Mouse (Mus musculus): ENCODE results near the gene Nudt1. TPM values are rescaled to one million over a fixed set of nuclear protein-coding genes. Genes with fewer than 3 reads are reported as not detected.

The Nudt1 gene
- total and polyA plus RNA-seq, 3 experiments = 69.6 to 77.2 TPM; not detected in 1

GRCm38 (mm10) chr5:140338779-140339178 lies 17.3 kb downstream of the Nudt1 start:
- H3K36me3 ChIP-seq (ENCODE audit: control insufficient read depth in 1 of 2, insufficient read depth in 2 of 2, low read length in 2 of 2) = no peaks in the 10 kb centered on the region; a peak in 1 of 4 replicates

DNA sequence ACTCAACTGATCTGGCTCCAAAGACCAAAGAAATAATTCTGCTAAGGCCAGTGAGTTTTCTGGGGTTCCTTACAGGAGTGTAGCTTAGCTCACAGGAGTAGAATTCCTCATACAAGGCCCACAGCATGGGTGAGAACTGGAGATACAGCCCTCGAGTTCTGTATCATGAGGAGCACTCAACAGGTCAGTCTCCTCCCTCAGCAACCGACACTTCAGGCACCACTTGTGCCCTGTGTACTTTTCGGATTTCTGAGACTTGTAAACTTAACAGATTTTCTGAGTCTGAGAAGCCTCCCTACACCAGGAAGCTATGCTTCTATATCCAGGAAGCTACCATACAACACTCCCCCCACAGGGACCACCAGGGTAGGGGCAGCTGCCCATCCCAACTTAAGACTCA lies 18.4 kb downstream of the Nudt1 start:
- TF ChIP-seq MAZ (IDR thresholded peaks at IDR 0.05; ENCODE audit: low read depth, low read length) = no peak
- no peaks in the 10 kb centered on the region for H3K9me3 ChIP-seq (replicated peaks; ENCODE audit: insufficient read depth, low read length)
- no peaks in the 10 kb centered on the region for H3K27me3 ChIP-seq (ENCODE audit: control insufficient read depth in 1 of 2, insufficient read depth in 2 of 2, low read length in 2 of 2)
- no peaks in the 10 kb centered on the region for H3K4me1 ChIP-seq (ENCODE audit: control insufficient read depth in 1 of 2, insufficient read depth in 2 of 2, low read length in 2 of 2)
- H3K9ac ChIP-seq (ENCODE audit: control insufficient read depth, low read depth, low read length, poor library complexity, severe bottlenecking) = no peak overlapping the region
- no peak overlapping the region for H3K4me3 ChIP-seq (ENCODE audit: control insufficient read depth in 1 of 2, insufficient read depth in 1 of 2, low read depth in 2 of 2, low read length in 2 of 2)
- H3K79me2 ChIP-seq (ENCODE audit: control insufficient read depth, insufficient read depth, low read length, poor library complexity) = no peaks in the 10 kb centered on the region
- no peak for DNase-seq (ENCODE audit: low read depth, low spot score)
- H3K27ac ChIP-seq (ENCODE audit: control insufficient read depth, low read depth, low read length) = no peak overlapping the region
- H3K36me3 ChIP-seq (ENCODE audit: control insufficient read depth in 1 of 2, insufficient read depth in 2 of 2, low read length in 2 of 2) = no peaks in the 10 kb centered on the region; a peak in 1 of 4 replicates

More at GRCm38 (mm10) chr5:140338779-140339178, 17.3 kb downstream of the Nudt1 start:
- H3K4me3 ChIP-seq (ENCODE audit: control insufficient read depth in 1 of 2, insufficient read depth in 1 of 2, low read depth in 2 of 2, low read length in 2 of 2) = no peak overlapping the region
- no peak overlapping the region for H3K9ac ChIP-seq (ENCODE audit: control insufficient read depth, low read depth, low read length, poor library complexity, severe bottlenecking)
- no peaks in the 10 kb centered on the region for H3K9me3 ChIP-seq (replicated peaks; ENCODE audit: insufficient read depth, low read length)
- no peak overlapping the region for H3K27ac ChIP-seq (ENCODE audit: control insufficient read depth, low read depth, low read length)
- TF ChIP-seq MAFK (IDR thresholded peaks at IDR 0.05; ENCODE audit: borderline replicate concordance, low read depth, low read length) (no peak), CHD2 (IDR thresholded peaks at IDR 0.05; ENCODE audit: low read length) (no peak), CTCF (IDR thresholded peaks at IDR 0.05 in 2 of 3, conservative IDR thresholded peaks at IDR 0.05 in 1 of 3; ENCODE audit: control insufficient read depth in 1 of 3, insufficient read depth in 1 of 3, low read depth in 2 of 3, low read length in 3 of 3, poor library complexity in 1 of 3, severe bottlenecking in 1 of 3) (peak; percentile 34 to 70 (median 35)), NELFE (IDR thresholded peaks at IDR 0.05; ENCODE audit: low read depth, low read length) (no peak), SMC3 (IDR thresholded peaks at IDR 0.05; ENCODE audit: low read depth, low read length) (no peak), UBTF (IDR thresholded peaks at IDR 0.05; ENCODE audit: borderline replicate concordance, insufficient read depth, low read depth, low read length) (no peak)
- H3K4me1 ChIP-seq (ENCODE audit: control insufficient read depth in 1 of 2, insufficient read depth in 2 of 2, low read length in 2 of 2) = no peaks in the 10 kb centered on the region
- no peaks in the 10 kb centered on the region for H3K79me2 ChIP-seq (ENCODE audit: control insufficient read depth, insufficient read depth, low read length, poor library complexity)
- peak; percentile 26 for DNase-seq (ENCODE audit: low read depth, low spot score)
- no peaks in the 10 kb centered on the region for H3K27me3 ChIP-seq (ENCODE audit: control insufficient read depth in 1 of 2, insufficient read depth in 2 of 2, low read length in 2 of 2)

DNA sequence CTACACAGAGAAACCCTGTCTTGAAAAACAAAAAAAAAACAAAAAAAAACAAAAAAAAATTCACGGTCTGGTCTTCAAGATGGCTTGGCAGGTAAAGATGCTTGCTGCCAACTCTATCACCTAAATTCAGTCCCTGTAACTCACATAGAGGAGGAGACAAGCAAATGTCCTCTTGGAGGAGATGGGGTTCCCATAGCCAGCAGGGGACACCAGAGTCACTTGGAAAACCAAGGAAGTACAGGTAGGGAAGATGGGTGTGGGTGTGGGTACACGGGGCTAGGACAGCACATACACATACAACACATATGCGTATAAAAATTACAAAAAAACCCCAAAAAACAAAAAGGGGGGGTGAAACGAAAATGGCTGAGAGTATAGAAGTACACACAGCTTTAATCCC lies 21.4 kb downstream of the Nudt1 start:
- H3K4me1 ChIP-seq (ENCODE audit: control insufficient read depth in 1 of 2, insufficient read depth in 2 of 2, low read length in 2 of 2) = no peaks in the 10 kb centered on the region
- DNase-seq (ENCODE audit: low read depth, low spot score) = no peak
- H3K9me3 ChIP-seq (replicated peaks; ENCODE audit: insufficient read depth, low read length) = no peaks in the 10 kb centered on the region
- no peak overlapping the region for H3K9ac ChIP-seq (ENCODE audit: control insufficient read depth, low read depth, low read length, poor library complexity, severe bottlenecking)
- no peak overlapping the region for H3K4me3 ChIP-seq (ENCODE audit: control insufficient read depth in 1 of 2, insufficient read depth in 1 of 2, low read depth in 2 of 2, low read length in 2 of 2)
- TF ChIP-seq ETS1 (IDR thresholded peaks at IDR 0.05; ENCODE audit: low read depth, low read length) (no peak), E2F4 (IDR thresholded peaks at IDR 0.05; ENCODE audit: borderline replicate concordance, low read depth, low read length) (no peak), BHLHE40 (IDR thresholded peaks at IDR 0.05; ENCODE audit: borderline replicate concordance, low read depth, low read length) (no peak), MAZ (IDR thresholded peaks at IDR 0.05; ENCODE audit: low read depth, low read length) (no peak), USF1 (IDR thresholded peaks at IDR 0.05; ENCODE audit: low read depth, low read length) (no peak), KAT2A (conservative IDR thresholded peaks at IDR 0.05; ENCODE audit: low read depth, low read length) (no peak), MYC (IDR thresholded peaks at IDR 0.05; ENCODE audit: low read depth, low read length) (no peak), MXI1 (IDR thresholded peaks at IDR 0.05; ENCODE audit: low read depth, low read length) (no peak), ZMIZ1 (IDR thresholded peaks at IDR 0.05; ENCODE audit: low read depth, low read length) (no peak), HCFC1 (IDR thresholded peaks at IDR 0.05; ENCODE audit: low read depth, low read length) (no peak), SIN3A (IDR thresholded peaks at IDR 0.05; ENCODE audit: low read length) (no peak), TBP (IDR thresholded peaks at IDR 0.05; ENCODE audit: low read depth, low read length) (no peak), UBTF (IDR thresholded peaks at IDR 0.05; ENCODE audit: borderline replicate concordance, insufficient read depth, low read depth, low read length) (no peak), CHD1 (IDR thresholded peaks at IDR 0.05; ENCODE audit: low read depth, low read length) (no peak), POLR2AphosphoS5 (IDR thresholded peaks at IDR 0.05; ENCODE audit: borderline replicate concordance, low read depth, low read length) (no peak), MEF2A (IDR thresholded peaks at IDR 0.05; ENCODE audit: extremely low read depth, insufficient replicate concordance, low read depth, low read length, poor library complexity, severe bottlenecking) (no peak)
- no peaks in the 10 kb centered on the region; a peak in 1 of 4 replicates for H3K36me3 ChIP-seq (ENCODE audit: control insufficient read depth in 1 of 2, insufficient read depth in 2 of 2, low read length in 2 of 2)
- no peak overlapping the region for H3K27ac ChIP-seq (ENCODE audit: control insufficient read depth, low read depth, low read length)
- H3K27me3 ChIP-seq (ENCODE audit: control insufficient read depth in 1 of 2, insufficient read depth in 2 of 2, low read length in 2 of 2) = no peaks in the 10 kb centered on the region
- H3K79me2 ChIP-seq (ENCODE audit: control insufficient read depth, insufficient read depth, low read length, poor library complexity) = no peaks in the 10 kb centered on the region

All from MEL (cell line).